Mouse (Mus musculus): ENCODE measurements around the gene March9. TPM values are rescaled to one million over a fixed set of nuclear protein-coding genes. Genes with fewer than 3 reads are reported as not detected.

Gene March9
- polyA plus RNA-seq, 1 experiment from 2014 or later: 0.46 TPM

- WGBS: 1% methylated on average over 46 of the region's 92 CpGs
- no peak; the same call in 1 of the 2 replicates for ATAC-seq (ENCODE audit: low read depth)
- H3K27ac ChIP-seq (ENCODE audit: low read length): peak overlapping the region; percentile 66
Measured at GRCm38 (mm10) chr10:127059174-127059967, 613 bp downstream of the March9 start.

GRCm38 (mm10) chr10:127058708-127059107, 1.3 kb downstream of the March9 start:
- H3K4me2 ChIP-seq (ENCODE audit: low read depth, low read length): peak overlapping the region; percentile 99
- H3K9ac ChIP-seq (ENCODE audit: low read length): peak overlapping the region; percentile 79; the same call in 1 of the 2 replicates
- no peaks in the 10 kb centered on the region for H3K9me3 ChIP-seq (ENCODE audit: control insufficient read depth, low read length)
- H3K4me1 ChIP-seq (replicated peaks; ENCODE audit: control insufficient read depth, insufficient read depth, low read length): peaks cover 13% of the 10 kb centered on the region
- peaks cover 2% of the 10 kb centered on the region; the same call in 1 of the 2 replicates for H3K36me3 ChIP-seq (ENCODE audit: control insufficient read depth, insufficient read depth, low read length)
- no peak overlapping the region for H3K27ac ChIP-seq (ENCODE audit: low read length)
- no peak for ATAC-seq (ENCODE audit: low read depth)
- peak overlapping the region; percentile 76 for H3K4me3 ChIP-seq (ENCODE audit: low read length)
- H3K27me3 ChIP-seq (ENCODE audit: control insufficient read depth, insufficient read depth, low read depth, low read length): peaks cover 12% of the 10 kb centered on the region
- WGBS: 5% methylated on average over 8 of the region's 8 CpGs

More at GRCm38 (mm10) chr10:127059174-127059967, 613 bp downstream of the March9 start:
- Histone ChIP-seq H3K4me2 (ENCODE audit: low read depth, low read length) (peak overlapping the region; percentile 99), H3K36me3 (ENCODE audit: control insufficient read depth, insufficient read depth, low read length) (peaks cover 2% of the 10 kb centered on the region; the same call in 1 of the 2 replicates), H3K9me3 (ENCODE audit: control insufficient read depth, low read length) (no peaks in the 10 kb centered on the region), H3K4me3 (ENCODE audit: low read length) (peak overlapping the region; percentile 76), H3K4me1 (replicated peaks; ENCODE audit: control insufficient read depth, insufficient read depth, low read length) (peaks cover 13% of the 10 kb centered on the region), H3K9ac (ENCODE audit: low read length) (peak overlapping the region; percentile 79), H3K27me3 (ENCODE audit: control insufficient read depth, insufficient read depth, low read depth, low read length) (peaks cover 12% of the 10 kb centered on the region)

- H3K9me3 ChIP-seq (ENCODE audit: control insufficient read depth, low read length): no peaks in the 10 kb centered on the region
- 0 out of 2 replicates have a peak, but pooled peaks have one; percentile 13 for ATAC-seq (ENCODE audit: low read depth)
- no peak overlapping the region for H3K9ac ChIP-seq (ENCODE audit: low read length)
- H3K4me3 ChIP-seq (ENCODE audit: low read length): peak overlapping the region; percentile 13; the same call in 1 of the 2 replicates
- no peak overlapping the region for H3K27ac ChIP-seq (ENCODE audit: low read length)
- H3K4me1 ChIP-seq (replicated peaks; ENCODE audit: control insufficient read depth, insufficient read depth, low read length): peaks cover 13% of the 10 kb centered on the region
- peaks cover 12% of the 10 kb centered on the region for H3K27me3 ChIP-seq (ENCODE audit: control insufficient read depth, insufficient read depth, low read depth, low read length)
- 1% methylated on average over 9 of the region's 9 CpGs for WGBS
- peaks cover 2% of the 10 kb centered on the region; the same call in 1 of the 2 replicates for H3K36me3 ChIP-seq (ENCODE audit: control insufficient read depth, insufficient read depth, low read length)
- H3K4me2 ChIP-seq (ENCODE audit: low read depth, low read length): peak overlapping the region; percentile 99
Measured at GRCm38 (mm10) chr10:127058161-127058560, 1.8 kb downstream of the March9 start.

GRCm38 (mm10) chr10:127056490-127056889, 3.5 kb downstream of the March9 start:
- H3K4me3 ChIP-seq (ENCODE audit: low read length): no peak overlapping the region
- H3K27me3 ChIP-seq (ENCODE audit: control insufficient read depth, insufficient read depth, low read depth, low read length): peaks cover 16% of the 10 kb centered on the region
- H3K9me3 ChIP-seq (ENCODE audit: control insufficient read depth, low read length): no peaks in the 10 kb centered on the region
- peaks cover 2% of the 10 kb centered on the region; the same call in 1 of the 2 replicates for H3K36me3 ChIP-seq (ENCODE audit: control insufficient read depth, insufficient read depth, low read length)
- no peak overlapping the region for H3K4me2 ChIP-seq (ENCODE audit: low read depth, low read length)
- no peak overlapping the region for H3K27ac ChIP-seq (ENCODE audit: low read length)
- no peak overlapping the region for H3K9ac ChIP-seq (ENCODE audit: low read length)
- peaks cover 13% of the 10 kb centered on the region for H3K4me1 ChIP-seq (replicated peaks; ENCODE audit: control insufficient read depth, insufficient read depth, low read length)
- 82% methylated on average over 20 of the region's 20 CpGs for WGBS
- no peak for ATAC-seq (ENCODE audit: low read depth)

- ATAC-seq (ENCODE audit: low read depth): no peak
- Histone ChIP-seq H3K27me3 (ENCODE audit: control insufficient read depth, insufficient read depth, low read depth, low read length) (peaks cover 27% of the 10 kb centered on the region), H3K27ac (ENCODE audit: low read length) (no peak overlapping the region), H3K36me3 (ENCODE audit: control insufficient read depth, insufficient read depth, low read length) (peaks cover 2% of the 10 kb centered on the region; the same call in 1 of the 2 replicates), H3K9ac (ENCODE audit: low read length) (no peak overlapping the region), H3K4me1 (replicated peaks; ENCODE audit: control insufficient read depth, insufficient read depth, low read length) (peaks cover 13% of the 10 kb centered on the region), H3K9me3 (ENCODE audit: control insufficient read depth, low read length) (no peaks in the 10 kb centered on the region), H3K4me3 (ENCODE audit: low read length) (no peak overlapping the region), H3K4me2 (ENCODE audit: low read depth, low read length) (no peak overlapping the region)
- 84% methylated on average over 8 of the region's 8 CpGs for WGBS
Measured at GRCm38 (mm10) chr10:127055406-127055805, 4.6 kb downstream of the March9 start.

- H3K4me3 ChIP-seq (ENCODE audit: low read length): no peak overlapping the region
- 54% methylated on average over 4 of the region's 4 CpGs for WGBS
- no peak overlapping the region for H3K4me2 ChIP-seq (ENCODE audit: low read depth, low read length)
- H3K9ac ChIP-seq (ENCODE audit: low read length): no peak overlapping the region
- H3K27me3 ChIP-seq (ENCODE audit: control insufficient read depth, insufficient read depth, low read depth, low read length): peaks cover 27% of the 10 kb centered on the region
- H3K36me3 ChIP-seq (ENCODE audit: control insufficient read depth, insufficient read depth, low read length): peaks cover 2% of the 10 kb centered on the region; the same call in 1 of the 2 replicates
- no peak for ATAC-seq (ENCODE audit: low read depth)
- H3K4me1 ChIP-seq (replicated peaks; ENCODE audit: control insufficient read depth, insufficient read depth, low read length): peaks cover 10% of the 10 kb centered on the region
- H3K27ac ChIP-seq (ENCODE audit: low read length): no peak overlapping the region
- H3K9me3 ChIP-seq (ENCODE audit: control insufficient read depth, low read length): no peaks in the 10 kb centered on the region
Measured at GRCm38 (mm10) chr10:127054646-127055045, 5.3 kb downstream of the March9 start.

GRCm38 (mm10) chr10:127050119-127050474, 9.9 kb downstream of the March9 start:
- no peak overlapping the region for H3K4me3 ChIP-seq (ENCODE audit: low read length)

GRCm38 (mm10) chr10:127049395-127050118, 10.4 kb downstream of the March9 start:
- Histone ChIP-seq H3K27me3 (ENCODE audit: control insufficient read depth, insufficient read depth, low read depth, low read length) (peaks cover 46% of the 10 kb centered on the region), H3K4me3 (ENCODE audit: low read length) (peak overlapping the region; percentile 21; the same call in 1 of the 2 replicates), H3K9ac (ENCODE audit: low read length) (no peak overlapping the region), H3K4me2 (ENCODE audit: low read depth, low read length) (peak overlapping the region; percentile 34), H3K9me3 (ENCODE audit: control insufficient read depth, low read length) (no peaks in the 10 kb centered on the region), H3K36me3 (ENCODE audit: control insufficient read depth, insufficient read depth, low read length) (peaks cover 2% of the 10 kb centered on the region; the same call in 1 of the 2 replicates), H3K4me1 (replicated peaks; ENCODE audit: control insufficient read depth, insufficient read depth, low read length) (peaks cover 2% of the 10 kb centered on the region; the same call in 1 of the 2 replicates), H3K27ac (ENCODE audit: low read length) (no peak overlapping the region)
- peak; percentile 55; the same call in 1 of the 2 replicates for ATAC-seq (ENCODE audit: low read depth)
- WGBS: 3% methylated on average over 29 of the region's 29 CpGs

More at GRCm38 (mm10) chr10:127050119-127050474, 9.9 kb downstream of the March9 start:
- no peak overlapping the region for H3K9ac ChIP-seq (ENCODE audit: low read length)
- H3K4me2 ChIP-seq (ENCODE audit: low read depth, low read length): no peak overlapping the region
- 13% methylated on average over 10 of the region's 10 CpGs for WGBS
- peaks cover 46% of the 10 kb centered on the region for H3K27me3 ChIP-seq (ENCODE audit: control insufficient read depth, insufficient read depth, low read depth, low read length)
- no peaks in the 10 kb centered on the region for H3K9me3 ChIP-seq (ENCODE audit: control insufficient read depth, low read length)
- H3K4me1 ChIP-seq (replicated peaks; ENCODE audit: control insufficient read depth, insufficient read depth, low read length): peaks cover 2% of the 10 kb centered on the region; the same call in 1 of the 2 replicates
- no peak overlapping the region for H3K27ac ChIP-seq (ENCODE audit: low read length)
- no peak for ATAC-seq (ENCODE audit: low read depth)
- H3K36me3 ChIP-seq (ENCODE audit: control insufficient read depth, insufficient read depth, low read length): 0 out of 2 replicates have a peak, but pooled peaks cover 2% of the 10 kb centered on the region

All from lung, embryonic 16.5 days (tissue).